Mouse (Mus musculus) cerebellum, adult 11 months (tissue): Measurements from ENCODE around the gene Hdac9.

Source experiments
- DNase-seq: peaks from one replicate; pipeline ENCODE4 v3.0.0; 2022

The Hdac9 gene

DNA sequence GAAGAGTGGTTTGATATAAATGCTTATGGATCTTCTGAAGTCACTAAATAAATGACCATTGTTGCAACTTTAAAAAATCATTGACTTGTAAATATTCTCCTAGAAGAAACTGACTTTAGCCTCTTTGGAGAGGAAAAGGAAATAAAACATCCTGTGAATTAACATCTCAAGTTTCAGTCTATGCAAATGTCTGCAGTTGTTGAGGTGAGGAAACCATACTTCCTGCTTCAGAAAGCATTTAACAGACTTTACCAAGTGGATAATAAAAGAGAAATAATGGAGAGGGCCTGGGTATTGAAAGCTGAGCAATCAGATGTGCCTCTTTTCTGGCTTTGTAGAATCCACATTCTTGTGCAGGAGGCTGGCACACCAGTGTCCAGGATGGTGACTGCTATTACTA is 110.4 kb downstream of the Hdac9 start:
- no peak for DNase-seq

DNA sequence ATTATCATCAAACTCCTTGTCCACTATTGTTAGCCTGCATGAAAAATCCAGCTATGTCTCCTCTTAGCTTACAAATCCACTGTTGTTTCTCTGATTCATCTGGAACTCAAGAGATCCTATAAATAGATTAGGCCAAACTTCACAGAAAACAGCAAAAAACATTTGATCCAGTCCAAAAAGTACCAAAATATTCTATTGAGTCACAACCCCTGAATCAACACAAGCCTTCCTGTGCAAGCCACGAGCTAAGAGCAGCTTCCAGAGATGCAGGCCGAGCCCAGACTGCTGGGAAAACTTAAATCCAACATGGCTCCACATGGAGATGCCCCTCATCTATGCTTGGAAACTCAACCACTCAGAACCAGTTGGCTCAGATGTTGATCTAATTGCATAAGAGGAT is 113.2 kb downstream of the Hdac9 start:
- no peak for DNase-seq

DNA sequence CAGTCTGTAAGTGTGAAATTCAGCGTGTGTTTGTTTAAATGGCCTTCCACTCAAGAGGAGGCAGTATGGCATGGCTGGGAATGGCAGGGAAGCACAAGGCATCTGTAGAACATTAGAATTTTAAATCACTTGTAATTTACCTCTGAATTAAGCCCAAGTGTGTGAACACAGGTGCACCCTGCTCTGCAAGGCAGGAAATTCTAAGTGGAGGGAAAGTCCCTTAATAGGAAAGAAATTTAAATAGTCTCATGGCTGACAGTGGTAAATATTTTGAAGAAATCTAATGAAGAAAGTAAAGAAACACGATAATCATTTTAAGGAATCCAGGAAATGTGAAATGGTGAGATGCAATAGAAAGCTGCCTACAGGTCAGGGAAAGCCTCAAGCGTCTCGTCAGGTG is 114.6 kb downstream of the Hdac9 start:
- no peak for DNase-seq

DNA sequence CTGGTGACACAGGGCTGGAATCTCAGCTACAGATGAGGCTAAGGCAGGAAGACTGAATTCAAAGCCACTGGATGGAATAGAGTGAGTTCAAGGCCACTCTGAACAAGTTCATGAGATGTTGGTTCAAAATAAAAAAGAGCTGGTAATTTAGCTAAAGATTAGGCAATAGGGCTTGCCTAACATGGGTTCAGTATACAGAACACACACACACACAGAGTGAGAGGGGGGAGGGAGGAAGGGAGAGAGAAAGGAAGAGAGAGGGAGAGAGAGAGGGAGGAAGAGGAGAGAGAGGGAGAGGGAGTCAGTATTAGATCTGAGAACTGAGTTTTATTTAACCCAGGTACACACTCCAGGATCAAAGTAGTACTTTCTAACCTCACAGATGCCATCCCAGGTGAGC is 115.1 kb downstream of the Hdac9 start:
- no peak for DNase-seq

DNA sequence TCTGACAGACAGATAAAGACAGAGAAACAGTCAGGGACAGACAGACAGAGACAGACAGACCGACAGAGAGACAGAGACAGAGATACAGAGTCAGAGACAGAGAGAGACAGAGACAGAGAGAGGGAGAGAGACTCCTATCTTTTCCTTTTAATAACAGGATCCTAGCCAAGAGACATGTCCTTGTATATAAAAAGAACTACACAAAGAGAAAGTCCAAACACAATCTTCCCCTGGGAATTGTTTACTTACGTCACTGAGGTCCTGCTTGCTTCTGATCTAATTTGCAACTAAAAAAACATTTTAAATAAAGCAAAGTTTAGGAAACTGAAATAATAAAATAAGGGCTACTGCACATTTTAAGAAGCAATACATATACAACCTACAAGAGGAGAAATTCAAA is 119.5 kb downstream of the Hdac9 start:
- DNase-seq, result no peak

DNA sequence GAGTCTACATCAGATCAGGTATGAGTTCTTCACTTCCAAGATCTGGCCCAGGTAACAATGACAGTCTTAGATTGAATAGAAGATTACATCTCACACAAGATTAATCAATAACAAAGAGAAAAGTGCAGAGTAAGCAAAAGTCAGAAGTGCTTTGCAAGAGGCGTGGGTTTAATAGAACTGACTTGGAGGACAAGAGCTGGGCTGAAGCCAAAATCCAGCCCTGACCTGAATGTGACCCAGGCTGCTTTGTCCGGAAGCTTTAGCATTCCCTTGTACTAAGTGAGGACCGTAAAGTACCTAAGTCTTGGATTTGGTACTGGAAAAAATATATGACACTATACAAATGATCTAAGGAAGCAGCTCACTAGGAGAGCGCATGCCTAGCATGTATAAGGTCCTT is 121.4 kb downstream of the Hdac9 start:
- DNase-seq, result no peak

DNA sequence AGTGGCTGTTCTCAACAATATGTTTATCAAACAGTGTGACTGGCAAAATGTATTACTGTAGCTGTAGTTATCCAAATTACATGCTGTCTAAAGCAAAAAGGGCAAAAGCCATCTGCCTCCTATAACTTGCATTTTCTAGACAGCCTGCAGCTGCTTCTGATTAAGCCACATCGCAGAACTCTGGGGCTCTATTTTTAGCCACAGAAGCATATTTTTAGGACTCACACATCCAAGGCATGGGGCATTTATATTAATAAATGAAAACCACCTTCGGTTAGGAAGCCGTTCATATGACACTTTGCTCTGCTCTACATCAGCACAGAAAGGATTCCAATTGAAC is 124.8 kb downstream of the Hdac9 start:
- DNase-seq, result no peak

DNA sequence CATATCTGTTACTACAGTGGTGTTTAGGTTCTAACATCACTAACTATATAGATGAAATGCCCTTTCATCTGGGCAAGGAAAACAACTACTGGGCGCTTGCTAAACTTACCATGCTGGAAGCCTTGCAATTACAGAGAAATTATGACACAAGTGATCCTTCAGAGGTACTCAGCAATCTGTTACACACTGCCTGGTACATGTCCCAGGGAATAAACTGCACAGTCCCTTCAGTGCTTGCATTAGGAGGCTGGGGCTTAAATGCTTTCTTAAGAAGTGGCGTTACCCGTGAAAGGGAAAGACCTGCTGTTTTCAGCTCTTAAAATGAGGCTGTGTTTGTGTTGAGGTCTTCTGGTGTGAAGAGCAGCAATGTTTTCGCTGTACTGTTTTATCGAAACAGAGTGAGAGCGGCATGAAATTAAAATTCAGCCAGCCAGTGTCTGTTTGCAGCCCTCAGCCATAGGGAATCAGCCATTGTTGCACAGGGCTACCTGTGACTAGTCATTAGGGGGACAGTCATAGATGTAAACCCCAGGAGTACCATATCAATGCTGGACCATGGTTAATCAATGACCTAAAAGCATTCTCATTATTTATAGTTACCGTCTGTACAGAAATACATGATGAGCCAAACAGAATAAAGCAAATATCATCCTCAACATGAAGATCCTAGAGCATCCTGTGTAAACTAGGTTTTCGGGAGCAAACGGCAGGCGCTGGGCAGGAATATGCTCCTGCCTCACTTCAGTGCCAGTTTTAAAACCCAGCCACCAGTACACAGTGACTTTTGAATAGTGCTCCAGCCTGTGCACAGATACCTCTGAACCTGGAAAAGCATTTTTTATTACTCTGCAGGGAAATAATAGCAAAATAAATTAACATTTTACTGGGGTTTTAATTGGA is 125.4 kb downstream of the Hdac9 start:
- DNase-seq, result no peak

DNA sequence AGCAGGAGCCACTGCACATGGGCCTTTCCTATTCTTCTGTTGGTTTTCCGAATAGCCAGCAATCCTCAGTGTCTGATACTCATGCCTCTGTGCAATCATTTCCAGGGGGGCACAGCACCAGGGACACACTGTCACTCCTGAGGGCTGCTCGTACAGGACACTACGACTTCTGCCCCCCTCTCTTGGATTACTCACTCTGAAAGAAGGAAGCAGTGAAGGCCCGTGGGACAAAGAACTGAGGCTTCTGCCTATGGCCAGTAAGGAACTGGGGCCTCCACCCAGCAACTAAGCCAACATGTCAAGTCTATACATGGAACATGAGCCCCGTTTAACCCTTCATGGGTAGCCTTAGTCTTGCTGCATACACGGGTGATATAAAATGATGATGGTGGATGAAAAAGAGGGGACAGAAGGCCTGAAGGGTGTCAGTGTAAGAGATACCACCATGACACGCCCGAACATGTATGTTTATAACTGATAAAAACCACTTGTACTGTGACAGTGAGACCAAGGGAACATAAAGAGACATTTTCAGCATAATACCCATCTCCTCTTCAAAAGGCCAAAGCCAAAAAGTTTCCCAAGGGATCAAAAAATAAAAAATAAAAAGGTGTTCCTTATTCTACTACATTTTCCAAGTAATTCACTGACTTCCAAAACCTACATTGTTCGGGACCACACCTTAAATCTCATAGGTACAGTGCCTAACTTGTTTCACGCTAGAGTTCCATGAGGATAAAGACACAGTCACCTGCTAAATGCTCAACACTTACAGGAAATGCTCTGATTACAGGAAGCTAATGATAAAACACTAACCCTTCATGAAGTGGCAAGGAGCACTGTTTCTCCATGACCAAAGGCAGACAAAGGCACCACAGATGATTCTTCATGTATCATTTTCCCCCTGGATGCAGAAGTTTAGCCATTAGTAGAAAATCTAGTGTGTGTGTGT is 127.6 kb downstream of the Hdac9 start:
- DNase-seq, result no peak

DNA sequence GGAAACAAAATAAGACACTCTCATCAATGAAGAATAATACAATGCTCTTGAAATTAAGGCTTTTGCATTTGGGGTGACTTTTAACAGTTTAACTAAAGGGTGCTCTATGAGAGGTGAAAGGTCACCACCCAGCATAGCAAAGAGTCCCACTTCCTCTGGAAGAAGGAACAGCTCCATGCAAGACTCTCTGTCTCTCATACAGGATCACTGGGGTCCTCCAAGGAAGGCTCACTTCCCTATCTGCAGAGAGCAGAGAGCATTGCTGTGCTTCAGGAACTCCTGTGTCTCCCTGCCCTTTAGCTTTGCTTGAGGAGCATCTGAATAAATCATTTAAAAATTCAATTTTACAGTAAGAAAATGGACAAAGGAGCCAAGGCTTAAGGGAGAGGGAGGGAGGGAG is 129.5 kb downstream of the Hdac9 start:
- DNase-seq, result no peak

DNA sequence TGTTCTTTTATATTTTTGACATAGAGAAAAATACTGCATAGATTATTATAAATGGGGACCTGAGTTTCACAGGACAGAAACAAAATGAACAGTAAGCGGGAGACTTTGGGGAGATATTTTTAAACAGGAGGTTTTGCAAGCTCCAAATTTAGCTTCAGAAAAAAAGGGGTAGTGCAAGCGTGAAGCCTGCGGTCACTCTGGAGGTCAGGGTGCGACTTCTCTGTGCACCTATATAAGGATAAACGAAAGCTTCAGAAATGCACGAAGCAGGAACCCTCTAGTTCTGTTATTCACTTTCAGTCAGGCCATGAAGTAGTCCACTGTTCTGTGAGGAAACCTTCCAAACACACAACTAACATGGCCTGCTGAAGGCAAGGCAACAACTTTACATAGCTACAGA is 133.3 kb downstream of the Hdac9 start:
- no peak for DNase-seq

DNA sequence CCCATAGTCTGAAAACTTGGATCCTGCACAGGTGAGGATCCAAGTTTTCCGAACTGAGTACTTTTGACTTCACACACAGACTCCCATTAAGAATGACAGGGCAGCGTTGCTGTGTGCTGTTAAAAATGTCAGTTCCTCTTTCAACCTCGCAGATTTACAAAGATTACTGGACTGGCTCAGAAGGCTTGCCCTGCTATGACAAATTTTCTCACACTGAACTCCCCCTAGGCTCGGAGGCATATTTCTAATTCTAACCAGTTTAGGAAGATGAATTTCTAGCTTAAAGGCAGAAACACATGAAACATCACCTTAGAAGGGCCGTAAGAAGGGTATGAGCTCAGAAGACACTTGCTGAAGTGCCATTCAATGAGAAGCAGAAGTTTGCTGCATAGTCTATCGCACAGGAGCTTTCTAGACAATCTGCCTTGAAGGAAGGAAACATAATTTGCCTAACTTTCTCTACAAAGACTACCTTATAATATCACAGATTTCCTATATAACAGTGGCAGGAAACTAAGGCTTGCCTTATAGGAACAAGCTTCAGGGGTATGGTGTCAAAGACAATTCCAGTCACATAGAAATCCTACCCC is 137.4 kb downstream of the Hdac9 start:
- no peak for DNase-seq

DNA sequence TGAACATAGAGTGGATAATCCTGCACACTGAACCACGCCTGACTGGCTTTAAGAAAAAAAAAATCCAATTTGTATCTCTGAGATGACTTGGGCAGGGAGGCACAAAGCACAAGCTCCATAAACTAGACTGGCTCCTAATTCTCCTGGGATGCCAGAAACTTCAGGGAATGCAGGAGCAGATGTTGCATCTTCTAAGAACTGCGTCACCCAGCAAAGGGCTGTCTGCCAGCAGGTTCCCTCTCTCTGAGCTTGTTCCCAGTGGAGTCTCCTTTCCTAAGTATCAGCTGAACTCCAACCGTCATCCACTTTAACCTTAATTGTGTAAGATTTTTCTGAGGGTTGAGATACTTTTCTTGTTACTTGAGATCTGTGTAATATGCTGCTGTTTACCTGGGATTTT is 140.7 kb downstream of the Hdac9 start:
- DNase-seq, result no peak

DNA sequence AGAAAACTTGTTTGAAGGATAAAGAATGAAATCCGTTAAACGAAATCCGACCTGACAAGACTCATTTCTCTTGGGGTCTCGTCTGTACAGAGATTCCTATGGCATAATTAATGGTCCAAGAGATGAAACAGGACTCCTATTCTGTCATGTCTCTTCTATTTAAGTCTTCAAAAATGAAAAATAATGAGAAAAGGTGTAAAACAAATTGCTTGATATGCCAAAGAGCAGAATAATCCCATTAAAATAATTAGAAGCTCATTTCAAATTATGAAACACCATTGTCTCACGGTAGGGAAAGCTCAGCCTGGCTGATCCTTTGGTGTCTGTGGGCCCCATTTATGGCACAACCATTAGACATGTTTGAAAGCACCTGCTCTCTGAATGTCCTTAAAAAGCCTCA is 142.8 kb downstream of the Hdac9 start:
- no peak for DNase-seq

DNA sequence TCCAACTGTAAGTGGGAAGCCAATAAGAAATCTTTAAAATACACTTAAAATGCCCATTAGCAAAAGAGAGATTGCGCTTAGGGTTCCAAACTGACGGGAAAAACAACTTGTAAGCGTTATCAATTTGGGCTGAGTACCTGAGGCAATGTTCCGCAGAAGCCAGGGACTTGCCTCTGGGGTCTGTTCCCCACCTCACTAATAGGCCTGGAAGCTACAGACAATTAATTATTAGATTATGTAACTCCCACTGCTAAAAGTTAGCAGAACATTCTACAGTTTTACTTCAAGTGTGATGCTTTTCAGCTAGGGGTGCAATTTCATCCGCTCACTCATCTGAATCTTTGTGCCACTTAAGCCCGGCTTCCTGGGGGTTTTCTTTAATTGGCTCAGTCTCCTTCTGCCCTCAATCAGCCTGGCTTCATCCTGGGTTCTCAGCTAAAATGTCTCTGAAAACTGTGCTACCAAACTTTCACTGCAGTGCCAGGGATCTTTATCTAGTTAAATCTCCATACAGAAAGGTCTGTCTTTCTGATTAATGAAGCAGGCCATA is 149.6 kb downstream of the Hdac9 start:
- DNase-seq, result no peak

DNA sequence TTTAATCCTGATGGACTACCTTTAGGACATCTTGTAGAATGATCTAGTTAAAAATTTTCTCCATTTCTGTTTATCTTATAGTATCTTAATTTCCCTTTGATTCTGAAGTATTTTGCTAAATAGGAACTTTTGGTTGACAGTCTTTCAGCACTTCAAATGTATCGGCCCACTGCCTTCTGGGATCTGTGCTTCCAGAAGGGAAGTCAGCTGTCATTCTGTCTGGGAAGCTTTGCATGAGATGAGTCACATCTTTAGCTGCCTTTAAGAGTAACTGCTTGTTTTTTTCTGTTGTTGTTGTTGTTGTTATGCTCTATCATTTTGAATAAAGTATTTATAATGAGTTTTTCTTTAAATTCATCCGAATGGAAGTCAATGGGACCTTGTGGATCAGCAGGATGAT is 169.6 kb downstream of the Hdac9 start:
- no peak for DNase-seq

DNA sequence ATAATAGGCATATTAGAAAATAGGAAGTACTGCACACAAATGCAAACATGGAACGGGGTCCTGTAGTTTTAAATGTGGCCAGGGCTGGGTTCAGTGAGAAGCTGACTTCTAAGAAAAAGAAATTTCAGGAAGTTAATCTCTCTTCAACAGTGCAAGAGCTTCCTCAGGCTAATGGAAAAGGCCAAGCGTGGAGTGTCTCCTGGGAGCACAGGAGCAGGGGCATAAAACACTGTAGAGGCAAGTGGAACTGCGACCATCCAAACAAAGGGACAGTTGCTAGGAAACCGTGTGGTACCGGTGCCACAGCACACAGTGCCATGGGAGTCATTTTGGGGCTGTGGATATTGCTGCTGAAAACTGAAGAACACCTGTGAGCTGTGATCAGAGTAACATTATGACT is 191.7 kb downstream of the Hdac9 start:
- DNase-seq, result no peak

DNA sequence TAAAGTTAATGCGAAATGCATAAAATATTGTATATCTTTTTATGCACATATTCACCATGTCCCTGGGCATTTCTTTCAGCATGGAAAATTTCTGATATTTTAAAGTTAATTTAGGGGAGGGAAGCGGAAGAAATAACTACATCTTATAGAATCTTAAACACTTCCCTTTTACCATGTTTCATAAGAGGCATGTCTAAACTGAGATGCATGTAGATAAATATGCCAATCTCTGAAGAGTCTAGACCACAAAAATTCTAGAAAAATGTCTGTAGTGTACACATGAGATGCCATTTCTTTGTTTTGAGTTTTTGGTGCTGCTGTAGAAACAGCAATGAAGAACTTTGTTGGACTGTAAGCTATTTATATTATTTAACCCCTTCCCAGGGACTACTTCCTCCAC is 192.6 kb downstream of the Hdac9 start:
- no peak for DNase-seq

DNA sequence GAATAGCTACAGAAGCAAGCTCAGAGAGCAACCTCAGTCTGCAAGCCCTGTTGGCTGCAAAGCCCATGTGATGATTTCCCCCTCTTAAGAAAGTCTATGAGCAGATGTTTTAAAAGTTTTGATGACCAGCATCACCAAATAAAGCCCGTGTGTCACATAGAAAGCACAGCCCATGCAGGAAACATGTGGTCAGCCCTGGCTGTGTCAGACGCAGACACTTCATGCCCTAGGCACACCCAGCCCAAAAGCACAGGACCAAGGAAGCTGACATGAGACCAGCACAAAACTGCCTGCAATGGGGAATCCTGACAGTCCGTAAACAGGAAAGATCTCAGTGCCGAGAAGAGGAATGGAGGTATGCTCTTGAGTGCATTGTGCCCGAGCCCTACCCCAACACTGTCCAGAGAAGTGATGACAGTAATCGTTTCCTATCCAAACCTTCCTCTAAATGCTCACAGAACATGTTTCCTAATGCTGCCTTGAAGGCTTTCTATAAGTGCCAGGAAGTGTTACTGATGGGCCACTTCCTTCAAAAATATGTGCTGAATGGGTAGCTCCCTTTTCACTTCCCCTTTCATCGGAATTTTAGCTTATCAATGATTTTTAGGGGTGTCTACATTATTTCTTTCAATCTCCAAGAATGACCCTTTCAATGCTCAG is 193.9 kb downstream of the Hdac9 start:
- no peak for DNase-seq

DNA sequence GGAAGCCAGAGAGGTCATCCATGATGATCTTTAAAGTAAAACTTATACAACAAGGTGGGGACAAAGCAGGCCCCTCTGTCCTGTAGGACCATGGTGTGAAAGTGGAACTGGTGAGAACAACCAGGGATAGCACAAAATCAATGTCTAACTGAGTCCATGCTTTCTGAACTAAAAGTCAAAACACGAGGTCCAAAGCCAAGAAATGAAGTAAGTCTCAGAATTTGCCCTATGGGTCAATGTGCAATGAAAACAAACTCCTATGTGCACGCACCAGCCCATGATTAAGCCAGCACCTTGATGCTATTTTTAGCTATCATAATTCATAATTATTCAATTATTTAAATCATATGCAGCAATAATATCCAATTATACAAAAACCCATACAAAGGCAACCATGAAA is 196.0 kb downstream of the Hdac9 start:
- DNase-seq, result no peak

DNA sequence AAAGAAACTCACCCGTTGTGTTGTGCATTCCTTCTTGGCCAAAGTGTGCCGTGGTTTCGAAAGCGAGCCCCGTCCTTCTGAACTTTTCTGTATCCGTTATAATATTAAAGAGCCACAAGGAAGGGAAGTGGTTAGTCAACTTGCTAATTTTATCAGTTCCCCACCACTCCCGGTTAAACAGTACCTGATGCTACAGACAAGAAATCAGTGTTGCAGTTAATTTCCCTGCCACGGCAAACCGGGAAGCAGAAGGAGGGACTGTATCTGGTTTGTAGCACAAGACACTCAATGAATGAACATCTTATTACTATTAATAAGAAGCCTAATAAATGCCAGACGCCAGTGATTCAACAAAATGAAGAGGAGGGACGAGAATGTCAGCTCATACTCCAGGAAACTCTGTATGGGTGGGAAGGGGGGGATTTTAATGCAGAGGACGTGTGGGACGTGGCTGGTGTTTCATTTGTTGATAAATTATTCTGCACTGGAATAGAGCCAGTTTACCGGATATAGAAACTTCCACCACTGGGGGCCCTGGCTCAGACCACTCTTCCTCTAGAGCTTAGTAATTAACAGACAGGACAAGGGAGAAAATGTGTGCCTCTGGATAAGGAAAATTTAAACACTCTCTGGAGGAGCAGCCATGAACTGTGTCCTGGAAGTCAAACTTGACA is 202.5 kb downstream of the Hdac9 start:
- DNase-seq, result no peak

DNA sequence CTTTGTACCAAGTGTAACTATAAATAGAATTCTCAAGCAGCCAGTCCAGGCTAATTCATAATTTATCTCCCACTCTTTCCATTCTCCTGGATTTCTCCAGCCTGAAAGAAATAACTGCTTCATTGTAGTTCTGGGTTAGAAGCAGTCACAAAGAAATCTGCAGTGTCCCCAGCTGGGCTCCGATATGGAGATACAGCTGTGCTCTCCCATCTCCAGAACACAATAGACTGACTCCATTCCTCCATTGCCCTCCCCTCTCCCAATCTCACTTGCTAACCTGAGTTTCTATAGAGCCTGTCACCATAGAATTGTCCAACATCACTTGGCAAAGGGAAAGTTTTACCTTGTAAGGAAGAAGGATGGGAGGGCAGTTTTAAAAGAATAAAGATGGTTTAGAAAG is 218.9 kb downstream of the Hdac9 start:
- DNase-seq, result no peak
